Mouse (Mus musculus) myocyte (in vitro differentiated cells): ENCODE results near the gene Slc35f4. TPM values are rescaled to one million over a fixed set of nuclear protein-coding genes. Genes with fewer than 3 reads are reported as not detected.

Experiments
- H3K27me3 ChIP-seq: one replicate; pipeline ENCODE4 v1.6.1; 2011; ENCODE audit not compliant: control insufficient read depth, insufficient read depth, insufficient read length
- H3K36me3 ChIP-seq: one replicate; pipeline ENCODE4 v1.6.1; 2011; ENCODE audit not compliant: control insufficient read depth, insufficient read depth
- H3K4me2 ChIP-seq: one replicate; pipeline ENCODE4 v1.6.1; 2011; ENCODE audit warnings: low read depth, control low read depth
- H3K4me3 ChIP-seq: one replicate; pipeline ENCODE4 v1.5.1; 2011; ENCODE audit warnings: mild to moderate bottlenecking, control low read depth, moderate library complexity
- H3K79me2 ChIP-seq: one replicate; pipeline ENCODE4 v1.6.1; 2011; ENCODE audit not compliant: control insufficient read depth, insufficient read depth
- H3ac ChIP-seq: one replicate; pipeline ENCODE4 v1.6.1; 2011; ENCODE audit not compliant: control insufficient read depth, insufficient read length
- CEBPB ChIP-seq: IDR thresholded peaks from 2 replicates; pipeline ENCODE4 v1.6.1; 2011; ENCODE audit warnings: mild to moderate bottlenecking, moderate library complexity; ENCODE audit not compliant: poor library complexity, insufficient read depth, severe bottlenecking
- E2F4 ChIP-seq: IDR thresholded peaks from one replicate; pipeline ENCODE4 v1.6.1; 2011; ENCODE audit warnings: mild to moderate bottlenecking, control low read depth, moderate library complexity; ENCODE audit not compliant: insufficient read depth
- MAX ChIP-seq: IDR thresholded peaks from one replicate; pipeline ENCODE4 v1.6.1; 2011; ENCODE audit warnings: low read depth, mild to moderate bottlenecking, control low read depth
- MYOD1 ChIP-seq, 3 experiments: IDR thresholded peaks; one replicate each; pipeline ENCODE4 v1.6.1; 2011; ENCODE audit warnings: control low read depth in 2 of 3, low read depth in 2 of 3, mild to moderate bottlenecking in 2 of 3, moderate library complexity in 1 of 3; ENCODE audit not compliant: insufficient read length in 2 of 3, control insufficient read depth in 1 of 3
- MYOG ChIP-seq, 3 experiments: IDR thresholded peaks; one replicate each; pipeline ENCODE4 v1.6.1; 2011; ENCODE audit warnings: control low read depth in 2 of 3, low read depth in 2 of 3, mild to moderate bottlenecking in 2 of 3; ENCODE audit not compliant: insufficient read length in 2 of 3, control insufficient read depth in 1 of 3, insufficient read depth in 1 of 3
- POLR2A ChIP-seq: IDR thresholded peaks from one replicate; pipeline ENCODE4 v1.6.1; 2011; ENCODE audit warnings: low read depth, mild to moderate bottlenecking, control low read depth, moderate library complexity; ENCODE audit not compliant: insufficient read length
- POLR2AphosphoS2 ChIP-seq: IDR thresholded peaks from one replicate; pipeline ENCODE4 v1.6.1; 2011; ENCODE audit warnings: low read depth, control low read depth; ENCODE audit not compliant: insufficient read length
- REST ChIP-seq: IDR thresholded peaks from one replicate; pipeline ENCODE4 v1.6.1; 2011; ENCODE audit warnings: mild to moderate bottlenecking, control low read depth, moderate library complexity; ENCODE audit not compliant: insufficient read depth, insufficient read length
- SRF ChIP-seq: IDR thresholded peaks from one replicate; pipeline ENCODE4 v1.6.1; 2011; ENCODE audit warnings: low read depth; ENCODE audit not compliant: control insufficient read depth, insufficient read length
- TCF12 ChIP-seq: IDR thresholded peaks from one replicate; pipeline ENCODE4 v1.6.1; 2011; ENCODE audit warnings: mild to moderate bottlenecking, control low read depth; ENCODE audit not compliant: poor library complexity, insufficient read depth, severe bottlenecking
- TCF3 ChIP-seq: IDR thresholded peaks from one replicate; pipeline ENCODE4 v1.6.1; 2011; ENCODE audit warnings: low read depth, control low read depth; ENCODE audit not compliant: insufficient read length
- USF1 ChIP-seq: IDR thresholded peaks from one replicate; pipeline ENCODE4 v1.6.1; 2011; ENCODE audit warnings: low read depth, mild to moderate bottlenecking, control low read depth, moderate library complexity
- polyA plus RNA-seq: library from polyadenylated mRNA; unstranded; fragments of >200 nt; fragmentation: generic; extraction: Trizol; gene quantifications from one replicate; pipeline ENCODE4 v1.2.1, GENCODE M21; 2012; ENCODE audit warnings: missing spikeins

Slc35f4 gene
- polyA plus RNA-seq, 1 experiment, result not detected

GRCm38 (mm10) chr14:49277642-49278041, 248.2 kb downstream of the Slc35f4 start:
- Histone ChIP-seq H3K36me3 (no peaks in the 10 kb centered on the region), H3K79me2 (no peaks in the 10 kb centered on the region), H3K4me3 (no peak overlapping the region), H3ac (no peak overlapping the region), H3K27me3 (no peaks in the 10 kb centered on the region), H3K4me2 (no peak overlapping the region)
- TF ChIP-seq TCF12 (no peak), CEBPB (no peak), SRF (no peak)

- TF ChIP-seq E2F4, result no peak
- no peak for TF ChIP-seq MAX
- no peak for TF ChIP-seq TCF12
- TF ChIP-seq POLR2AphosphoS2, result no peak
- Histone ChIP-seq H3K4me3 (no peak overlapping the region), H3K27me3 (no peaks in the 10 kb centered on the region), H3K4me2 (no peak overlapping the region), H3K36me3 (no peaks in the 10 kb centered on the region), H3ac (no peak overlapping the region), H3K79me2 (no peaks in the 10 kb centered on the region)
These were observed 250.5 kb downstream of the Slc35f4 start for GRCm38 (mm10) chr14:49275376-49275775.

- no peaks in the 10 kb centered on the region for H3K36me3 ChIP-seq
- H3K27me3 ChIP-seq, result no peaks in the 10 kb centered on the region
- H3K79me2 ChIP-seq, result no peaks in the 10 kb centered on the region
- H3ac ChIP-seq, result no peak overlapping the region
- H3K4me3 ChIP-seq, result no peak overlapping the region
- no peak overlapping the region for H3K4me2 ChIP-seq
- TF ChIP-seq CEBPB (no peak), TCF3 (no peak), REST (no peak), POLR2A (no peak), TCF12 (no peak), MYOD1 (IDR thresholded peaks at IDR 0.05; ENCODE audit: control insufficient read depth in 1 of 3, insufficient read length in 2 of 3, low read depth in 2 of 3) (no peak), USF1 (no peak), POLR2AphosphoS2 (no peak), MAX (no peak), E2F4 (no peak), SRF (no peak), MYOG (IDR thresholded peaks at IDR 0.05; ENCODE audit: control insufficient read depth in 1 of 3, insufficient read depth in 1 of 3, insufficient read length in 2 of 3, low read depth in 2 of 3) (no peak)
These were observed 260.4 kb downstream of the Slc35f4 start for GRCm38 (mm10) chr14:49265286-49266002.
